Mouse (Mus musculus): ENCODE data around the gene Pkd1. TPM values are rescaled to one million over a fixed set of nuclear protein-coding genes. Genes with fewer than 3 reads are reported as not detected.

The Pkd1 gene
- 11.1 and 13.4 TPM in 2 replicates for total RNA-seq (2012; rRNA removed)
- total RNA-seq (2014; rRNA removed), result 2.7 and 2.8 TPM in 2 replicates
- polyA plus RNA-seq (2012; ENCODE audit: insufficient read length, low read depth), result 7.5 and 8.3 TPM in 2 replicates

- H3K9ac ChIP-seq (ENCODE audit: insufficient read depth, low read depth), result peak within 1 kb of the TSS; percentile 95
- DNase-seq (ENCODE audit: extremely low read depth), result peak; percentile 99
- H3K36me3 ChIP-seq (replicated peaks in 1 of 2; ENCODE audit: control insufficient read depth in 1 of 2, insufficient read depth in 1 of 2, low read length in 1 of 2), result peaks cover 0 to 2% of the 10 kb centered on the region in 2 experiments
- dilution Hi-C loops (cut with MboI; ENCODE audit: extremely low pct_ligation_motif_present, extremely low pct_unique_long_range_greater_than_20kb, low sequenced_read_pairs) (no loop called here), in situ Hi-C loops (cut with MboI; ENCODE audit: low pct_ligation_motif_present, low pct_unique_long_range_greater_than_20kb, low sequenced_read_pairs) (loop anchor here (5.0 kb wide), 1 partner anchor 92 kb away; no protein-coding TSS in a partner anchor)
- H3K4me3 ChIP-seq (replicated peaks in 1 of 3; ENCODE audit: low read depth in 2 of 3, low read length in 2 of 3, poor library complexity in 1 of 3), result peak within 1 kb of the TSS; percentile 61 to 96 (median 94)
- peak within 1 kb of the TSS; percentile 67 for H3K4me2 ChIP-seq (ENCODE audit: insufficient read depth, low read depth, poor library complexity, severe bottlenecking)
- 0 out of 2 replicates have a peak, but pooled peaks cover 8% of the 10 kb centered on the region for H3K79me2 ChIP-seq (replicated peaks; ENCODE audit: control insufficient read depth, extremely low read depth, insufficient read depth, poor library complexity, severe bottlenecking)
- no peaks in the 10 kb centered on the region for H3K9me3 ChIP-seq (replicated peaks; ENCODE audit: low read length)
- peak; percentile 46 for TF ChIP-seq HCFC1 (IDR thresholded peaks at IDR 0.05; ENCODE audit: low read depth, low read length)
- peak; percentile 77 for TF ChIP-seq NRF1 (IDR thresholded peaks at IDR 0.05; ENCODE audit: low read depth, low read length)
- TF ChIP-seq UBTF (IDR thresholded peaks at IDR 0.05; ENCODE audit: low read depth, low read length), result peak; percentile 79
- TF ChIP-seq SIN3A (IDR thresholded peaks at IDR 0.05; ENCODE audit: low read length), result peak; percentile 55; the same call in 1 of the 2 replicates
- peak; percentile 93 for TF ChIP-seq NELFE (IDR thresholded peaks at IDR 0.05; ENCODE audit: low read depth, low read length)
- TF ChIP-seq KAT2A (IDR thresholded peaks at IDR 0.05; ENCODE audit: insufficient replicate concordance, low read length), result 0 out of 2 replicates have a peak, but pooled peaks have one; percentile 50
- peak; percentile 37 for TF ChIP-seq BHLHE40 (IDR thresholded peaks at IDR 0.05; ENCODE audit: low read depth, low read length)
- no peak for TF ChIP-seq RAD21 (IDR thresholded peaks at IDR 0.05; ENCODE audit: low read depth, low read length)
- peak; percentile 96 for TF ChIP-seq ZMIZ1 (IDR thresholded peaks at IDR 0.05; ENCODE audit: low read depth, low read length)
- TF ChIP-seq MEF2A (IDR thresholded peaks at IDR 0.05; ENCODE audit: borderline replicate concordance, low read depth, low read length), result 0 out of 2 replicates have a peak, but pooled peaks have one; percentile 20
- peak; percentile 98 for TF ChIP-seq POLR2A (IDR thresholded peaks at IDR 0.05; ENCODE audit: low read depth, low read length)
- no peak for TF ChIP-seq JUN (IDR thresholded peaks at IDR 0.05; ENCODE audit: insufficient read depth, low read depth, low read length)
- peak; percentile 38; the same call in 1 of the 2 replicates for TF ChIP-seq IRF4 (IDR thresholded peaks at IDR 0.05; ENCODE audit: low read depth, low read length)
- TF ChIP-seq USF1 (IDR thresholded peaks at IDR 0.05; ENCODE audit: low read depth, low read length), result no peak
- peak; percentile 85 for TF ChIP-seq POLR2AphosphoS2 (IDR thresholded peaks at IDR 0.05; ENCODE audit: low read depth, low read length)
- no peak for TF ChIP-seq MXI1 (IDR thresholded peaks at IDR 0.05; ENCODE audit: low read depth, low read length)
- peak; percentile 38; the same call in 1 of the 2 replicates for TF ChIP-seq ELF1 (IDR thresholded peaks at IDR 0.05; ENCODE audit: low read depth, low read length)
- H3K27me3 ChIP-seq (replicated peaks), result no peaks in the 10 kb centered on the region
- H3K27ac ChIP-seq (ENCODE audit: insufficient read depth, low read depth), result peak within 1 kb of the TSS; percentile 79
- peaks cover 0 to 39% of the 10 kb centered on the region in 2 experiments; a peak in 2 of 4 replicates for H3K4me1 ChIP-seq (ENCODE audit: control insufficient read depth in 1 of 2, insufficient read depth in 2 of 2)
Measured at GRCm38 (mm10) chr17:24549618-24550415, at the start of gene Pkd1. Gene Pkd1 (plus strand): TSS chr17:24549834.

GRCm38 (mm10) chr17:24502208-24502607, 47.4 kb upstream of the Pkd1 start:
- in situ Hi-C loops (cut with MboI; ENCODE audit: low pct_ligation_motif_present, low pct_unique_long_range_greater_than_20kb, low sequenced_read_pairs) (no loop called here), dilution Hi-C loops (cut with MboI; ENCODE audit: extremely low pct_ligation_motif_present, extremely low pct_unique_long_range_greater_than_20kb, low sequenced_read_pairs) (no loop called here)
- H3K9ac ChIP-seq (ENCODE audit: insufficient read depth, low read depth), result no peak overlapping the region
- no peak overlapping the region for H3K27ac ChIP-seq (ENCODE audit: insufficient read depth, low read depth)
- no peaks in the 10 kb centered on the region for H3K79me2 ChIP-seq (replicated peaks; ENCODE audit: control insufficient read depth, extremely low read depth, insufficient read depth, poor library complexity, severe bottlenecking)
- peaks cover 24 to 43% of the 10 kb centered on the region in 2 experiments for H3K36me3 ChIP-seq (replicated peaks in 1 of 2; ENCODE audit: control insufficient read depth in 1 of 2, insufficient read depth in 1 of 2, low read length in 1 of 2)
- H3K4me3 ChIP-seq (replicated peaks in 1 of 3; ENCODE audit: low read depth in 2 of 3, low read length in 2 of 3, poor library complexity in 1 of 3), result no peak overlapping the region
- no peaks in the 10 kb centered on the region for H3K9me3 ChIP-seq (replicated peaks; ENCODE audit: low read length)
- H3K27me3 ChIP-seq (replicated peaks), result peaks cover 9% of the 10 kb centered on the region
- peak; percentile 23 for DNase-seq (ENCODE audit: extremely low read depth)
- no peaks in the 10 kb centered on the region for H3K4me1 ChIP-seq (ENCODE audit: control insufficient read depth in 1 of 2, insufficient read depth in 2 of 2)
- H3K4me2 ChIP-seq (ENCODE audit: insufficient read depth, low read depth, poor library complexity, severe bottlenecking), result no peak overlapping the region
- peak in 1 of 2 experiments; percentile 43; a peak in 2 of 4 replicates for TF ChIP-seq CTCF (conservative IDR thresholded peaks at IDR 0.05 in 1 of 2, IDR thresholded peaks at IDR 0.05 in 1 of 2; ENCODE audit: low read depth in 2 of 2, low read length in 2 of 2)
- no peak for TF ChIP-seq ZMIZ1 (IDR thresholded peaks at IDR 0.05; ENCODE audit: low read depth, low read length)
